Comparison of ENCODE assay signal across 11 mouse cellular contexts in genomic region chr9:67134378-67134777, GRCm38 (mm10).
DNase-seq lines count a peak whose midpoint lies in the region; ATAC-seq and TF ChIP-seq lines count a peak whose summit lies in the region.
"Had no signal": no experiment of that assay in that cellular context is flagged by ENCODE, and none has a peak within 500 bp of the region (broad histone marks: within the 10 kb centered on the region; RNA-seq: fewer than 3 reads in every experiment).

No protein-coding gene starts in this region.

- H3K4me2 ChIP-seq in midbrain, embryonic 11.5 days, result no peak overlapping the region
- H3K4me2 ChIP-seq in midbrain, embryonic 16.5 days (ENCODE audit: low read length), result no peak overlapping the region
- no peak overlapping the region for H3K4me2 ChIP-seq in neural tube, embryonic 15.5 days

- 68% methylated on average over 6 of the region's 6 CpGs for WGBS in midbrain, embryonic 11.5 days
- 69% methylated on average over 6 of the region's 6 CpGs for WGBS in midbrain, embryonic 16.5 days
- WGBS in neural tube, embryonic 15.5 days, result 78% methylated on average over 6 of the region's 6 CpGs

- no peaks in the 10 kb centered on the region for H3K9me3 ChIP-seq in midbrain, embryonic 11.5 days (ENCODE audit: control insufficient read depth, low read length)
- no peaks in the 10 kb centered on the region for H3K9me3 ChIP-seq in midbrain, embryonic 16.5 days (replicated peaks; ENCODE audit: control insufficient read depth, low read length, poor library complexity, severe bottlenecking)
- H3K9me3 ChIP-seq in ES-E14 (ENCODE audit: control insufficient read depth, insufficient read depth, low read depth, low read length), result no peaks in the 10 kb centered on the region
- no peaks in the 10 kb centered on the region for H3K9me3 ChIP-seq in neural tube, embryonic 15.5 days (replicated peaks)

- H3K9ac ChIP-seq in midbrain, embryonic 11.5 days (ENCODE audit: low read length), result no peak overlapping the region
- no peak overlapping the region for H3K9ac ChIP-seq in midbrain, embryonic 16.5 days (ENCODE audit: low read depth, low read length)
- no peak overlapping the region for H3K9ac ChIP-seq in ES-E14 (ENCODE audit: insufficient read depth, low read depth, low read length, poor library complexity, severe bottlenecking)
- no peak overlapping the region for H3K9ac ChIP-seq in neural tube, embryonic 15.5 days (replicated peaks)

- H3K4me3 ChIP-seq in midbrain, embryonic 11.5 days (ENCODE audit: low read depth, low read length), result no peak overlapping the region
- H3K4me3 ChIP-seq in midbrain, embryonic 16.5 days (ENCODE audit: low read depth, low read length), result no peak overlapping the region
- H3K4me3 ChIP-seq in ES-E14 (ENCODE audit: insufficient read depth in 1 of 2, low read depth in 1 of 2, low read length in 2 of 2, poor library complexity in 1 of 2, severe bottlenecking in 1 of 2), result no peak overlapping the region
- no peak overlapping the region for H3K4me3 ChIP-seq in neural tube, embryonic 15.5 days (replicated peaks)

- peak; percentile 82 for DNase-seq in heart, adult 11 months
- DNase-seq in heart, adult 8-10 months (ENCODE audit: low spot score), result no peak
- DNase-seq in midbrain, embryonic 11.5 days (ENCODE audit: low spot score, missing footprints), result peak; percentile 78
- peak; percentile 41 for DNase-seq in ES-E14 (ENCODE audit: low read depth, low spot score)
- DNase-seq in c-Kit-positive CD71-positive TER-119-negative erythroid progenitor cells, embryonic 14.5 days (ENCODE audit: low read depth), result peak; percentile 16
- DNase-seq in kidney, adult 18-20 months, result no peak
- DNase-seq: heart, postnatal 10 days; lung, postnatal 14 days had no signal

- no peak overlapping the region for H3K27ac ChIP-seq in midbrain, embryonic 11.5 days (ENCODE audit: low read depth, low read length)
- H3K27ac ChIP-seq in midbrain, embryonic 16.5 days (ENCODE audit: low read length), result no peak overlapping the region
- no peak overlapping the region for H3K27ac ChIP-seq in ES-E14 (ENCODE audit: insufficient read depth, low read depth, low read length, poor library complexity, severe bottlenecking)
- H3K27ac ChIP-seq in neural tube, embryonic 15.5 days (replicated peaks), result no peak overlapping the region

- in situ Hi-C loops in ES-E14 (cut with MboI; ENCODE audit: low sequenced_read_pairs in 2 of 2, unreplicated experiment in 2 of 2), result no loop called here

- peaks cover 3% of the 10 kb centered on the region; the same call in 1 of the 2 replicates for H3K4me1 ChIP-seq in midbrain, embryonic 11.5 days (ENCODE audit: control insufficient read depth, insufficient read depth, low read length)
- H3K4me1 ChIP-seq in midbrain, embryonic 16.5 days (ENCODE audit: control insufficient read depth, insufficient read depth, low read length), result no peaks in the 10 kb centered on the region
- no peaks in the 10 kb centered on the region for H3K4me1 ChIP-seq in ES-E14 (ENCODE audit: control insufficient read depth in 2 of 2, insufficient read depth in 2 of 2, low read length in 2 of 2, poor library complexity in 1 of 2)
- peaks cover 20% of the 10 kb centered on the region for H3K4me1 ChIP-seq in neural tube, embryonic 15.5 days

- H3K27me3 ChIP-seq in midbrain, embryonic 11.5 days (ENCODE audit: control insufficient read depth, insufficient read depth, low read length), result no peaks in the 10 kb centered on the region
- H3K27me3 ChIP-seq in midbrain, embryonic 16.5 days (ENCODE audit: control insufficient read depth, insufficient read depth, low read depth, low read length), result no peaks in the 10 kb centered on the region
- no peaks in the 10 kb centered on the region for H3K27me3 ChIP-seq in neural tube, embryonic 15.5 days (replicated peaks)

- ATAC-seq in midbrain, embryonic 11.5 days (ENCODE audit: low FRiP score), result no peak
- ATAC-seq in midbrain, embryonic 16.5 days, result no peak
- ATAC-seq in neural tube, embryonic 15.5 days (ENCODE audit: low FRiP score), result no peak
- ATAC-seq: intestine, embryonic 16.5 days had no signal

- no peaks in the 10 kb centered on the region for H3K36me3 ChIP-seq in midbrain, embryonic 11.5 days (ENCODE audit: control insufficient read depth, insufficient read depth, low read length)
- H3K36me3 ChIP-seq in midbrain, embryonic 16.5 days (ENCODE audit: control insufficient read depth, insufficient read depth, low read length), result no peaks in the 10 kb centered on the region
- H3K36me3 ChIP-seq in ES-E14 (ENCODE audit: control insufficient read depth, insufficient read depth, low read length, poor library complexity, severe bottlenecking), result no peaks in the 10 kb centered on the region
- no peaks in the 10 kb centered on the region for H3K36me3 ChIP-seq in neural tube, embryonic 15.5 days

TF ChIP-seq in ES-E14, 5 proteins besides CTCF, POLR2A, EP300 and RAD21:
- TF ChIP-seq CHD2 (IDR thresholded peaks at IDR 0.05; ENCODE audit: low read depth, low read length) (no peak), ZC3H11A (IDR thresholded peaks at IDR 0.05; ENCODE audit: borderline replicate concordance, low read depth, low read length) (peak; percentile 38; the same call in 1 of the 2 replicates)
TF ChIP-seq in ES-E14: peak in this region for 1.

Comparison
In these comparisons a context has a peak if more than half of its experiments do, and no peak if none do; other contexts are left out.
1. DNase-seq: peak in heart, adult 11 months (single experiment), midbrain, embryonic 11.5 days (single experiment), ES-E14 (single experiment) and c-Kit-positive CD71-positive TER-119-negative erythroid progenitor cells, embryonic 14.5 days (single experiment); none in heart, adult 8-10 months (single experiment) and kidney, adult 18-20 months (single experiment).